Mouse (Mus musculus) retina, adult 2 months (tissue): Measurements from ENCODE around the gene Ryr2.

Source experiments
- DNase-seq: peaks from one replicate; pipeline ENCODE4 v3.0.0-alpha.2; 2012; ENCODE audit warnings: low read depth, low spot score

The Ryr2 gene

GRCm38 (mm10) chr13:11772173-11772572 lies 334.6 kb downstream of the Ryr2 start:
- DNase-seq: no peak

DNA sequence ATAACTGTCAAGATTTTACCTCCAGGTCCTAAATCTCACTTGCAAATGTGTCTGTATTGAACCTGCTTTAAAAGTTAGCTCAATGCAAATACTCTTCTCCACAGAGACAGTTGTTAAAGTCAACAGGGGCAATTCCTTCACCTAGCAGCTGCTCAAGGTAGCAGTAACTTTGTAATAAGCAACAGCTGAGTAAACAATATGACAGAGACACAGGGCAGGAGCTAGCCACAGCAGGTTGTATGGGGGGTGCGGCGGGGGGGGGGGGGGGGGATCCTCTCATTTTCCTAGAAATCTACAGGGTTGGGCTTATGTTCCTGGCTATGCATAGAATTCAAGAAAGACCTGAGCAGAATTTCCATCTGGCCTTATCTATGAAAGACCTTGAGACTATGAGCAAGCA lies 339.8 kb downstream of the Ryr2 start:
- no peak for DNase-seq

- no peak for DNase-seq
These were observed 342.8 kb downstream of the Ryr2 start for GRCm38 (mm10) chr13:11763925-11764324.

- DNase-seq: no peak
These were observed 343.6 kb downstream of the Ryr2 start for GRCm38 (mm10) chr13:11763104-11763503.

- no peak for DNase-seq
These were observed 348.9 kb downstream of the Ryr2 start for GRCm38 (mm10) chr13:11757894-11758293.

GRCm38 (mm10) chr13:11745479-11745878 lies 361.3 kb downstream of the Ryr2 start:
- no peak for DNase-seq

DNA sequence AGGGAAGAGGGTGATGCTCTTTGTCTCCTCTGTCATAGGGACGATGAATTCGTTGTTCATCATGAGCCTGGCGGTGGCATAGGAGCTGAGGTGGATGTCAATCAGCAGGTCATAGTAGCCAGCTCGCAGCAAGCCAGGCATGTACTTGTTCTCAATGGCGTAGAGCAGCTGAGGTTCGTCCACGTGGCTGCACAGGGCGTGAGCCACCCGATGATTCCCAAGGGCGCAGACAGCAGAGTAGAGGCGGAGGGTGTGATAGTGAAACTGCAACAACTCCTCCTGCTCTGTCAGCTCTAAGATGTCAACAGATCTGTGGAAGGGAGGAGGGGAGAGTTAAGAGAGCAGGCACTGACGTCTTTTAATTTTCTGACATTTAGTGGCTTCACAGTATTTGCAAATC lies 368.5 kb downstream of the Ryr2 start:
- no peak for DNase-seq

DNA sequence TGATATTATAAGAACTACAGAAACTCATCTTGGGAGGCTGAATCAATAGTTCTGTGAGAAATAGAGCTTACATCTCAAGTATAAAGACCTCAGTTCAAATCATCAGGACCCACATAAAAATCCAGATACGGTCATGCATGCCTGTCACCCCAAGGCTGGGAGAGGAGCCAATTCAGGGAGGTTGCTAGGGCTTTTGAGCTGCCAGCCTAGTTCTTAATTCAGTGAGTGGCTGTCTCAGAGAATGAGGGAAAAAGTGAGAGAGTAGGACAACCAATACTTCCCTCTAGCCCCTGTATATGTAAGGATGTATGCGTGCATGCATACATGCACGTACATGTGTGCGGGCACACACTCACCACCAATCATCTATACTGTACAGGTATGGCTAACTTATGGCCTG lies 390.5 kb downstream of the Ryr2 start:
- no peak for DNase-seq

- DNase-seq: peak; percentile 8
These were observed 396.9 kb downstream of the Ryr2 start for GRCm38 (mm10) chr13:11709708-11710471.

- no peak for DNase-seq
These were observed 405.0 kb downstream of the Ryr2 start for GRCm38 (mm10) chr13:11701721-11702120.

GRCm38 (mm10) chr13:11696496-11696895 lies 410.2 kb downstream of the Ryr2 start:
- no peak for DNase-seq

DNA sequence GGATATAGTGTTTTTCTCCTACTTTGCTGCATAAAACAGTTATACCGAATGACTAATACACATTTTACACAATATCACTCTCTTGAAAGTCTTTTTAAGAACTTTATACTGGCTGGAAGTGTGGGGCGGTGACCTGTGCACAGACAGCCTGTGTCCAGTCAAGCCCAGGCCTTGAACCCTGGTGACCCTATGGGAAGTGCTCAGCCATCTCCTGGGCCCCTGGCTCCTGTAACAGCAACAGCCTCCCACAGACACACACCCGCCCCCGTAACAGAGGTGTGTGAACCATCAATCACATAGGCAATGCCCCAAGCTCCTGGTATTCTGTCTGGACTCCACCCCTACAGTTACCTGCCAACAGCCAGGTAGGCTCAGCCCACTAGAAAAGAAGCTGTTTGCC lies 424.9 kb downstream of the Ryr2 start:
- DNase-seq: no peak

GRCm38 (mm10) chr13:11662815-11663214 lies 443.9 kb downstream of the Ryr2 start:
- no peak for DNase-seq

- no peak for DNase-seq
These were observed 461.9 kb downstream of the Ryr2 start for GRCm38 (mm10) chr13:11644846-11645245.

GRCm38 (mm10) chr13:11636383-11636782 lies 470.4 kb downstream of the Ryr2 start:
- DNase-seq: no peak

GRCm38 (mm10) chr13:11624513-11624912 lies 482.2 kb downstream of the Ryr2 start:
- DNase-seq: no peak

GRCm38 (mm10) chr13:11595431-11595830 lies 511.3 kb downstream of the Ryr2 start:
- DNase-seq: no peak

DNA sequence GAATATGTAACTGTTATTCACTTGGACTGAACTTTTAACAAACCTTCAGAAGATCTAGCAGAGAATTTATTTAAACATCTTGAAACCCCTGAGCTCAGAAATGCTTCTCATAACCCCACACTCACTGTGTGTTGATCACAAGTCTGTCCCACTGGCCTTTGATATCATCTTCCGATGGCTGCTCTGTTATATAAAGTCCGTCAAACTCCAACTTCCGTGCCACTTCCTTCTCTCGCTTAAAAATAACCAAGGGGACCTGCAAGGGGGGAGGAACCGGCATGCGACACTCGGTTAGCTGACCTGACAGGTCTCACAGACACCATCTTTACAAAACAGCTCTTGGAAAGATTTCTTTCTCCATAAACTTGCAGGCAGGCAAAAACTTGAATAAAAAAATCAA lies 521.5 kb downstream of the Ryr2 start:
- DNase-seq: no peak

DNA sequence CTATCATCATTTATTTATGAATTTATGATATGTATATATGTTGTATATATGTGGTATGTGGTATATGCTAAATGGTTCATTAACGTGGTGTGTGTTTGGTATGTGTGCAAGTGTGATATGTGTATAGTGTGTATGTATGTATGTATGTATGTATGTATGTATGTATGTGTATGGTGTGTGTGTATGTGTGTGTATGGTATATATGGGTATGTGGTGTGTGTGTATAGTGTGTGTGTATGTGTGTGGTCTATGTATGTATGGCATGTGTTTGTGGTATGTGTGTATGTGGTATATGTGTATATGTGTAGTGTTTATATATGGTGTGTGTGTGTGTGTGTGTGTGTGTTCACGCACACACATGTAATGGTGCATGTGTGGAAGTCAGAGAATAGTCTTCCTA lies 534.2 kb downstream of the Ryr2 start:
- DNase-seq: no peak

DNA sequence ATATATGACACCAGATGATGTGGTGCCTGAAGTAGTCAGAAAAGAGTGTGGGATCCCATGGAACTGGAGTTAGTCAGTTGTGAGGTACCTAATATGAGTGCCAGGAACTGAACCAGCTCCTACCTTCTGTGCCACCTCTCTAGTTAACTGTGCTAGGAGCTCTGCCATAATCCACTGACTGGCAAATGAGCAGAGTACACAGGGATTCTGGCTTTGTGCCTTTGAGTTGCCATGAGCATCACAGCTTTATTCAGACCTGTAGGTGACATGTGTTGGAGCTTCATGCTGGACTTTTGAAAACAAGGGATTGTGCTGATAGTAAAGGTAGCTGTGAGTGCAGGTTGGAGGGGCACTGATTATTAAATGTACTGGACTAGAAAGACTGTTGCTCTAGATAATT lies 539.4 kb downstream of the Ryr2 start:
- no peak for DNase-seq

DNA sequence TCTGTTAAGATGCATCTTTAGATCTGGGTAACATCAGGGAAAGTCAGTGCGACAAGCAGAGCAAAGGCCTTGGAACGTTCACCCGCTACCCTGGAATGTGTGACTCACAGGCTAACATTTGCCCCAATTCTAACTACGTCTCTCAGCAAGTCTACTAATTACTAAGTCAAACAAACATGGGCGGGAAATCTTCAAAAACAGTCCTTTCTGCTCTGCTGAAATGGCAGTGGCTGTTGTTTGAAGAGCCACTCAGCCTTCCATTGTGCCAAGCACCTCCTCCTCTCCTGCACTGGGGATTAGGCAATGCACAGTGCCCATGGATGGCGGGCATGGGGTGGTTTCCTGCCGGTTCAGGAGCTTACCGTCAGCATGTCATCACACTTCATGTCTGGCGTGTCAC lies 540.3 kb downstream of the Ryr2 start:
- DNase-seq: no peak

GRCm38 (mm10) chr13:11563224-11564024 lies 543.3 kb downstream of the Ryr2 start:
- peak; percentile 29 for DNase-seq

DNA sequence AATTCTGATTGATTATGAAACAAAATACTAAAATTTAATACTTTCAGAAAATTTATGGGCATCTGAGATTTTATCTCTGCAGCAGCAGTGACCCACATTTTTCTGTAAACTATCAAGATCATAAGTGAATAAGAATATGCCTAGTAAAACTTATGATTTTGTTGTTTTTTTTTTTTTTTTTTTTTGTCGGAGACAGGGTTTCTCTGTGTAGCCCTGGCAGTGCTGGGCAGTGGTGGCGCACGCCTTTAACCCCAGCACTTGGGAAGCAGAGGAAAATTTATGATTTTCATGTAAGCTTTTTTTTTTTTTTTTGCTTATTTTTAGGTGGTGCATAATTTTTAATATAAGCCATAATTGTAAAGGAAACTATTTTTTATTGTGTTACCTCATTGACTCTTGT lies 557.1 kb downstream of the Ryr2 start:
- DNase-seq: no peak
